Mouse (Mus musculus): ENCODE measurements at regions not wholly inside any gene's neighbourhood (a gene's known extent, or its start where the extent isn't known, plus 50 kb on each side); places are given as distances from the start of the nearest gene placed in this dataset.

- H3K36me3 ChIP-seq = no peaks in the 10 kb centered on the region
- H3K4me3 ChIP-seq = peak overlapping the region; percentile 50
- peak overlapping the region; percentile 84 for H3K4me2 ChIP-seq (replicated peaks)
- H3K27me3 ChIP-seq = peaks cover 70% of the 10 kb centered on the region
- under 1% methylated on average over 48 of the region's 48 CpGs for WGBS
- 0 out of 2 replicates have a peak overlapping the region, but pooled peaks have one; percentile 0 for H3K27ac ChIP-seq (replicated peaks)
- H3K9ac ChIP-seq (replicated peaks) = peak overlapping the region; percentile 51
- H3K4me1 ChIP-seq = peaks cover 38% of the 10 kb centered on the region
- ATAC-seq (replicated peaks) = peak; percentile 5
- no peaks in the 10 kb centered on the region for H3K9me3 ChIP-seq
These were observed 177.4 kb upstream of the Topaz1 start for GRCm38 (mm10) chr9:122569511-122570455.

GRCm38 (mm10) chr9:122571001-122571400 is 176.1 kb upstream of the Topaz1 start:
- Histone ChIP-seq H3K36me3 (no peaks in the 10 kb centered on the region), H3K4me2 (replicated peaks) (peak overlapping the region; percentile 89), H3K4me1 (peaks cover 38% of the 10 kb centered on the region), H3K27me3 (peaks cover 73% of the 10 kb centered on the region), H3K9ac (replicated peaks) (0 out of 2 replicates have a peak overlapping the region, but pooled peaks have one; percentile 70), H3K9me3 (no peaks in the 10 kb centered on the region), H3K27ac (replicated peaks) (no peak overlapping the region), H3K4me3 (peak overlapping the region; percentile 54)
- 3% methylated on average over 10 of the region's 10 CpGs for WGBS
- ATAC-seq (replicated peaks) = no peak

- Histone ChIP-seq H3K9me3 (no peaks in the 10 kb centered on the region), H3K9ac (replicated peaks) (peak overlapping the region; percentile 70), H3K27me3 (peaks cover 70% of the 10 kb centered on the region), H3K4me1 (peaks cover 38% of the 10 kb centered on the region), H3K4me3 (peak overlapping the region; percentile 54), H3K36me3 (no peaks in the 10 kb centered on the region), H3K27ac (replicated peaks) (no peak overlapping the region), H3K4me2 (replicated peaks) (peak overlapping the region; percentile 89)
- under 1% methylated on average over 37 of the region's 37 CpGs for WGBS
- ATAC-seq (replicated peaks) = peak; percentile 54
These were observed 175.6 kb upstream of the Topaz1 start for GRCm38 (mm10) chr9:122571402-122572059.

- Histone ChIP-seq H3K4me2 (replicated peaks) (peak overlapping the region; percentile 89), H3K36me3 (no peaks in the 10 kb centered on the region), H3K9me3 (no peaks in the 10 kb centered on the region), H3K9ac (replicated peaks) (peak overlapping the region; percentile 70), H3K4me1 (peaks cover 38% of the 10 kb centered on the region), H3K27ac (replicated peaks) (peak overlapping the region; percentile 48), H3K4me3 (peak overlapping the region; percentile 54), H3K27me3 (peaks cover 69% of the 10 kb centered on the region)
- ATAC-seq (replicated peaks) = peak; percentile 86
- WGBS = under 1% methylated on average over 63 of the region's 68 CpGs
These were observed 174.9 kb upstream of the Topaz1 start for GRCm38 (mm10) chr9:122572060-122572835.

- Histone ChIP-seq H3K27ac (replicated peaks) (peak overlapping the region; percentile 48), H3K9ac (replicated peaks) (peak overlapping the region; percentile 70), H3K9me3 (no peaks in the 10 kb centered on the region), H3K36me3 (no peaks in the 10 kb centered on the region), H3K4me3 (peak overlapping the region; percentile 54), H3K4me1 (peaks cover 38% of the 10 kb centered on the region), H3K4me2 (replicated peaks) (peak overlapping the region; percentile 89), H3K27me3 (peaks cover 63% of the 10 kb centered on the region)
- no peak for ATAC-seq (replicated peaks)
- 0% methylated on average over 13 of the region's 13 CpGs for WGBS
These were observed 174.3 kb upstream of the Topaz1 start for GRCm38 (mm10) chr9:122572836-122573267.

GRCm38 (mm10) chr9:122585228-122585627 is 161.9 kb upstream of the Topaz1 start:
- no peak overlapping the region for H3K4me2 ChIP-seq (replicated peaks)
- no peak for ATAC-seq (replicated peaks)
- 54% methylated on average over 8 of the region's 8 CpGs for WGBS
- no peaks in the 10 kb centered on the region for H3K4me1 ChIP-seq
- no peaks in the 10 kb centered on the region for H3K9me3 ChIP-seq
- H3K36me3 ChIP-seq = no peaks in the 10 kb centered on the region
- no peak overlapping the region for H3K4me3 ChIP-seq
- no peak overlapping the region for H3K27ac ChIP-seq (replicated peaks)
- H3K27me3 ChIP-seq = no peaks in the 10 kb centered on the region
- H3K9ac ChIP-seq (replicated peaks) = no peak overlapping the region

- Histone ChIP-seq H3K4me2 (replicated peaks) (no peak overlapping the region), H3K9me3 (no peaks in the 10 kb centered on the region), H3K9ac (replicated peaks) (no peak overlapping the region), H3K27me3 (no peaks in the 10 kb centered on the region), H3K27ac (replicated peaks) (no peak overlapping the region), H3K4me1 (no peaks in the 10 kb centered on the region), H3K36me3 (no peaks in the 10 kb centered on the region), H3K4me3 (no peak overlapping the region)
- 89% methylated on average over 6 of the region's 6 CpGs for WGBS
- ATAC-seq (replicated peaks) = no peak
These were observed 160.7 kb upstream of the Topaz1 start for GRCm38 (mm10) chr9:122586421-122586820.

- H3K27ac ChIP-seq (replicated peaks) = no peak overlapping the region
- H3K4me3 ChIP-seq = no peak overlapping the region
- no peaks in the 10 kb centered on the region for H3K27me3 ChIP-seq
- no peaks in the 10 kb centered on the region for H3K4me1 ChIP-seq
- no peak overlapping the region for H3K4me2 ChIP-seq (replicated peaks)
- no peak overlapping the region for H3K9ac ChIP-seq (replicated peaks)
- H3K9me3 ChIP-seq = no peaks in the 10 kb centered on the region
- no peak for ATAC-seq (replicated peaks)
- 77% methylated on average over 5 of the region's 5 CpGs for WGBS
- H3K36me3 ChIP-seq = no peaks in the 10 kb centered on the region
These were observed 160.2 kb upstream of the Topaz1 start for GRCm38 (mm10) chr9:122586986-122587385.

GRCm38 (mm10) chr9:122588246-122588645 is 158.9 kb upstream of the Topaz1 start:
- H3K4me2 ChIP-seq (replicated peaks) = no peak overlapping the region
- no peak for ATAC-seq (replicated peaks)
- 83% methylated on average over 8 of the region's 8 CpGs for WGBS
- H3K9ac ChIP-seq (replicated peaks) = no peak overlapping the region
- H3K27ac ChIP-seq (replicated peaks) = no peak overlapping the region
- H3K9me3 ChIP-seq = no peaks in the 10 kb centered on the region
- no peaks in the 10 kb centered on the region for H3K27me3 ChIP-seq
- peaks cover 8% of the 10 kb centered on the region for H3K4me1 ChIP-seq
- H3K36me3 ChIP-seq = no peaks in the 10 kb centered on the region
- no peak overlapping the region for H3K4me3 ChIP-seq

- no peaks in the 10 kb centered on the region for H3K9me3 ChIP-seq
- H3K4me2 ChIP-seq (replicated peaks) = no peak overlapping the region
- no peak overlapping the region for H3K9ac ChIP-seq (replicated peaks)
- ATAC-seq (replicated peaks) = peak; percentile 74; the same call in 1 of the 2 replicates
- H3K36me3 ChIP-seq = no peaks in the 10 kb centered on the region
- WGBS = 11% methylated on average over 7 of the region's 7 CpGs
- no peak overlapping the region for H3K4me3 ChIP-seq
- H3K27ac ChIP-seq (replicated peaks) = peak overlapping the region; percentile 53
- peaks cover 21% of the 10 kb centered on the region for H3K4me1 ChIP-seq
- H3K27me3 ChIP-seq = 0 out of 2 replicates have a peak, but pooled peaks cover 8% of the 10 kb centered on the region
These were observed 154.1 kb upstream of the Topaz1 start for GRCm38 (mm10) chr9:122592820-122593615.

Measured in forebrain, embryonic 15.5 days (tissue).